Mouse (Mus musculus): ENCODE measurements at regions not wholly inside any gene's neighbourhood (a gene's known extent, or its start where the extent isn't known, plus 50 kb on each side); places are given as distances from the start of the nearest gene placed in this dataset.

GRCm38 (mm10) chr4:70844742-70845141 lies 309.9 kb upstream of the Megf9 start:
- DNase-seq (ENCODE audit: low spot score in 2 of 2), result no peak

DNA sequence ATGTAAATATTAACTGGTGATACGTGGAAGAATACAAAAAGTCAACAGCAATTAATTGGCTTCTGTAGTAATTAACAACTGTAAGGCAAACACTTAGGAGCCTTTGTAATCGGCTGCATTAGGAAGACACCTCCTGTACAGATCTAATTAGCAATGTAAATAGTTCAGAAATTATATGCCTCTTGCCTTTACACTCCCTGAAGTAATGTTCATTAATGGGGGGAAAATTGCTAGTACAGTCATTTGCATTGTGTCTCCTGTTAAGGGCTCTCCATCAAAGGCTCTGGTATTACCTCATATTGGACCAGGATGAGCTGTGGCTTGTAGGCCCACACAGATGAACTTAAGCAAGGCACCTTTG lies 276.1 kb upstream of the Megf9 start:
- DNase-seq (ENCODE audit: low spot score in 2 of 2), result no peak

DNA sequence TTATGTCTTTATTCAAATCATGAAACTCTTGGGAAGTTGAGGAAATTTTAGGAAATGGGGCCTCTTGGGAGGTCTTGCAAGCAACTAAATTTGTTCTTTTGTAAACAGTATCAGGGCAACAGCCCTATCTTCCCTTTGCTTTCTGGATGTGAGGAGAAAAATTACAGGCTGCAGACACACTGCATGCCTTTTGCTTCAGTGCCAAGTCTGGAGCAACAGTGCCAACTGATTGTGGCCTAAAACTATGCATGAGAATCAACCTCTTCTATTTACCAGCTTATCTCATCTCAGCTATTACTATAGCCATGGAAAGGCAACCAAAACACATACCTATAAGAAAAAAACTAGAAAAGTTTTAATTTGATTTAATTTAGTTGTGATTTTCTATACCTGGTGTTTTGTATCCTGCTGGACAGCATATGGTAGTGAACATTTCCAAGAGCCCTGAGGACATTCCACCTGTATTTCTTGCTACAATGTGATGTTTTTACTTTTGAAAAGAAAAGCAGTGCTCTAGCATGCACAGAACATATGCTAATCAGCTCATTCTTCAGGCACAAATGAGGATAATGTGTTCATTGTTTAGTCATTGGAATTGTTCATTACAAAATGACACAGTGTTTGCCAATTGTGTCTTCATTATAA lies 275.6 kb upstream of the Megf9 start:
- DNase-seq (ENCODE audit: low spot score in 2 of 2), result no peak

DNA sequence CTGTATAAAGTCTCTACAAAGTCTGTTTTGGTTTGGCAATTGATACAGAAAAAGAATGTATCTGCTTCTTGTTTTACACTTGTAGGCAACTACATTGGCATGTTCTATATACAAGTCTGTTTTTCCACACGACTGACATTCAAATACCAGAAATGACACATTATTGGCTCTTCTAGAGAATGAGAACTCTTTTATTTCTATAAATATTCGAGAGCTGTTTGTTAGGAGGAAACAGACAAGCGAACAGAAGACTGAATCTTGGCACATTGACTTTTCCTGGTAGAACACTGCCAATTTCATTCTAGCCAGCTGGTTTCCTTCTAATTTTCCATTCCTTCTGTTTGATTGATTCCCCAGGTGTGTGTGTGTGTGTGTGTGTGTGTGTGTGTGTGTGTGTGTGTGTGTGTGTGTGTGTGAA lies 270.1 kb upstream of the Megf9 start:
- DNase-seq (ENCODE audit: low spot score in 2 of 2), result no peak

DNA sequence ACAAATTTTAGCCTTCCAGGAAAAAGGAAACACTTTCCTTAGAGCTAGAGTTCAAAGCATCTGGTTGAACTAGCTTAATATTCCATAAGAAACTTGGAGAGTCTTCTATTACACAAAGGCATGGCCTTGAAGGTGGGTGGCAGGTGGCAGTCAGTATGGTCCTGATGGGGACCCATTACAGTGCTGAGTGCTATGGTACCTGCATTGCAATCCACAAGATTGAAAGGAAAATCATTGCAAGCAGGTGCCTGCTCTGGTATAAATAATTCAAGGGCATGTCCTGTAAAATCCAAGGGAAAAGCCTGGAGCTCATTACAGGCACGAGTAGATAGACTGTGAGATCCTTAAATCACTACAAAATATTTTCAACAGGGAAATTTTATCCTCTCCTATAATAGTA lies 263.7 kb upstream of the Megf9 start:
- DNase-seq (ENCODE audit: low spot score in 2 of 2), result no peak

- no peak for DNase-seq (ENCODE audit: low spot score in 2 of 2)
Measured at GRCm38 (mm10) chr4:70797935-70798334, 263.1 kb upstream of the Megf9 start.

DNA sequence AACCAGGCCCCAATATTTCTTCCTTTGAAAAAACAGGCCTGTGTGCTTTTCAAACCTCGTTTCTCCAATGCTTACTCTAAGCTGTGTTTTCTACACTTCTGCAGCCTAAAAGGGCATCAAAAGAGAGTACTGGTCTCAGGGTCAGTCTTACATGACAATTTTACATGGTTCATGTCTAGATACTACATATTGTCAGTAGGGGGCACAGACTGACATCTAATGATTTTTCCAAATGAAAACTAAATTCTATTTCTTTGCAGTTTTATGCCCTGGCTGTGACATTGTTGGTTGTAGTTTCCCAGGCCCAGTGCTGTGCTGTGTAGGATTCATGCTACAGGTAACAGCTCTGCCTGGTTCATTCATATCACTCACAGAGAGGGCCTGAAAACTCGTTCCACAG lies 248.7 kb upstream of the Megf9 start:
- no peak for DNase-seq (ENCODE audit: low spot score in 2 of 2)

DNA sequence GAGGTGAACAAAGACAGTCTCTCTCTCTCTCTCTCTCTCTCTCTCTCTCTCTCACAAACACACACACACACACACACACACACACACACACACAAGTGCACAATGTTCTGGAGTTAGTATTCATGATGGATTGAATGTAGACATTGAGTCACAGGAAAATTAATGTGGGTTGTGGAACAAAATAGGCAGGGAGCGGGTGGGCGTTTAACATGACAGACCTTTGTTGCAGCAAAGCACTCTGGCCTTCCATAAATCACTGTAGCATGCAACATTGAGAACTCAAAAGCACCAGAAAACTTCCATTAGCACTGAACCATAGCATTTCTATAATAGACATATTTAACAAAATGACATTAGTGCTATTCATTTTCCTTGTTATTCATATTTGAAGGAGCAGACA lies 246.8 kb upstream of the Megf9 start:
- DNase-seq (ENCODE audit: low spot score in 2 of 2), result no peak

DNA sequence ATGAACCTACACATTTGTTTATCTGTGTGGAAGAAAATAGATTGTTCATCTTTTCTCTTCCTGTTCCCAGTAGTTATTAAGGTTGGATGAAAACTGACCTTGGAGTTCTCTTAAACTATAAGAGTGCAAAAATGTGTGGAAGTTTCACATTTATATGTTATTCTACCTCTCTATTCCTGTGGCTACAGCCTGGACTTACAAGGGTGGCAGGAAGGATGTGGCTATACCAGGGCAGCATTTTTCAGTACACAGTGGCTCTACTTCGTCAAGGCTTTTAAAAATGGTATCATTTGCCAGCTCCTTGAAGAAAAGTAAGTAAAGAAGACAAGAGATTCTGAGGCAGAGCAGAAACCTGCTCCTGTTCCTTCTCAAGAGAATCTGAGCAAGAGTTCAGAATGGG lies 241.5 kb upstream of the Megf9 start:
- no peak for DNase-seq (ENCODE audit: low spot score in 2 of 2)

DNA sequence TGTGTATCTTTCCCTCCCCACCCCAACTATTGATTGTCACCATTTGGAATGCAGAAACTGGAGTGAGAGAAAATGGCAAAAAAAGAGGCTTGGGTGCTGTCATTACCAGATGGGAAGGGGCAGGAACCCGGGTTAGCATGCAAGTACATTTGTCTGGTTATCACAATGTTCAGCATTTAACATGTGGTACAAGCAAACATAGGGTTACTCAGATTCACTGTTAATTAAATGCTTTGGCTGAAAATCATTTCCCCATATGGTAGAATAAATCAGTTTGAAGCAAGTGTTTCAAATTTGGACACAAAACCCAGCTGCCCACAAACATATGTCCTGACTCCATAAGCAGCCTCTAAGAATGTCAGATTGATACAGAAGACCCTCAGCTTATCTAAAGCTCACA lies 208.6 kb upstream of the Megf9 start:
- no peak for DNase-seq (ENCODE audit: low spot score in 2 of 2)

- DNase-seq (ENCODE audit: low spot score in 2 of 2), result no peak
Measured at GRCm38 (mm10) chr4:70742002-70742401, 207.2 kb upstream of the Megf9 start.

GRCm38 (mm10) chr4:70741121-70741520 lies 206.3 kb upstream of the Megf9 start:
- DNase-seq (ENCODE audit: low spot score in 2 of 2), result no peak

DNA sequence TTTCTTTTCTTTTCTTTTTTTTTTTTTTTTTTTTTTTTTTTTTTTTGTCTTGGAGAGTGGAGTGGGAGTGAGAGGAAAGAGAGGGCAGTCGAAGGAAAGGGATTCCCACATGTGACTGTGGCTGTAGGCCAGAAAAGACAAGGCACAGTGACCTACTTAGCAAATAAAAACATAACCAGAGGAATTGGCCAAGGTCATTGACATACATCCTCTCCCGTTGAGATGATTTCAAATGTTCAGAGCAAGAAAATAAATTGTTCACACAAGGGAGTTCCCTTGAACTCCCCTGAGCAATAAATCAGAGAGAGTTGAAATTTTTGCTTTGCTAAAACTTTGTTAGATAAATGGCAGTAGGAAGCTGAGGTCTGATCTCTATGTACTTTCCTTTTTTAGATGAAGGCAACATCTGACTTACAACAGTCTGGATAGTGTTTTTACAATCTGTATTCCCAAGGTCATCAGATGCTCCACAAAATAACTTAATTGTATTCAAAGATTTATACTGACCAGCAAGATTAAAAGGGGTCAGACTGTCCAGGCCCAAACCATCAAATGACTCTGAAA lies 174.4 kb upstream of the Megf9 start:
- DNase-seq (ENCODE audit: low spot score in 2 of 2), result peak in 1 of 2 experiments; percentile 6

GRCm38 (mm10) chr4:70705128-70705752 lies 170.4 kb upstream of the Megf9 start:
- no peak for DNase-seq (ENCODE audit: low spot score in 2 of 2)

DNA sequence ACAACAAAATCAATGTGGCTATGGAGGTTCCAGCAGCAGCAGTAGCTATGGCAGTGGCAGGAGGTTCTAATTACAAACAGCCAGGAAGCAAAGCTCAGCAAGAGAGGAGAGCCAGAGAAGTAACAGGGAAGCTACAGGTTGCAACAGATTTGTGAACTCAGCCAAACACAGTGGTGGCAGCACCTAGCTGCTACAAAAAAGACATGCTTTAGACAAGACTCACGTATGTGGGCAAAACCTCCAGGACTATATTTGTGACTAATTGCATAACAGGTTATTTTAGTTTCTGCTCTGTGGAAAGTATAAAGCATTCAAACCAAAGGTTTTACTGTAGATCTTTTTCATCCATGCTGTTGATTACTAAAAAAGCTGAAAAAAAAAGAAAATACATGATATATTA lies 166.1 kb upstream of the Megf9 start:
- no peak for DNase-seq (ENCODE audit: low spot score in 2 of 2)

- DNase-seq (ENCODE audit: low spot score in 2 of 2), result no peak
Measured at GRCm38 (mm10) chr4:70664181-70664580, 129.4 kb upstream of the Megf9 start.

- peak in 1 of 2 experiments; percentile 15 for DNase-seq (ENCODE audit: low spot score in 2 of 2)
Measured at GRCm38 (mm10) chr4:70621431-70621837, 86.6 kb upstream of the Megf9 start.

- no peak for DNase-seq (ENCODE audit: low spot score in 2 of 2)
Measured at GRCm38 (mm10) chr4:70619636-70620287, 85.0 kb upstream of the Megf9 start.

GRCm38 (mm10) chr4:70615794-70616193 lies 81.0 kb upstream of the Megf9 start:
- no peak for DNase-seq (ENCODE audit: low spot score in 2 of 2)

GRCm38 (mm10) chr4:70614411-70614810 lies 79.6 kb upstream of the Megf9 start:
- no peak for DNase-seq (ENCODE audit: low spot score in 2 of 2)

- peak in 1 of 2 experiments; percentile 9 for DNase-seq (ENCODE audit: low spot score in 2 of 2)
Measured at GRCm38 (mm10) chr4:70603209-70603852, 68.5 kb upstream of the Megf9 start.

DNA sequence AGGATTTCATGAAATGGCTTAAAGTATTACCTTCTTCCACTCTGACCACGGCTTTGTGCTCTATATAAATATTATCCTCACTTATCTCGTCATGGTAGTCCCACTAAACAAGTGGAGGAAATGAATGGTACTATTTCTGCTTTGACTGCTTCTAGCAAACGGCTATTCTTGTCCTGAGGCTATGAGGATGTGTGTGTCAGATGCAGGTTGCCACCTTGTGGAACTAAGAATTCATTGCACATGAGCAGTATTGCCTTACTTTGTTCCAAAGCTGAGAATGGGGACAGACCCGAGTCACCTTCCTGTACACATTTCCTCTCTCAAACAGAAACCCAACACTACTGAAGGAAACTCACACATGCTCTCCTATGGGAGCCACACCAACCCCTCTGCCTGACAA lies 66.5 kb upstream of the Megf9 start:
- DNase-seq (ENCODE audit: low spot score in 2 of 2), result no peak

Measured in urinary bladder, postnatal 36 days (tissue).